Mouse (Mus musculus) myocyte (in vitro differentiated cells): ENCODE measurements at regions not wholly inside any gene's neighbourhood (a gene's known extent, or its start where the extent isn't known, plus 50 kb on each side); places are given as distances from the start of the nearest gene placed in this dataset.

Experiments
- CEBPB ChIP-seq: IDR thresholded peaks from 2 replicates; pipeline ENCODE4 v1.6.1; 2011; ENCODE audit warnings: mild to moderate bottlenecking, moderate library complexity; ENCODE audit not compliant: poor library complexity, insufficient read depth, severe bottlenecking
- E2F4 ChIP-seq: IDR thresholded peaks from one replicate; pipeline ENCODE4 v1.6.1; 2011; ENCODE audit warnings: mild to moderate bottlenecking, control low read depth, moderate library complexity; ENCODE audit not compliant: insufficient read depth
- MAX ChIP-seq: IDR thresholded peaks from one replicate; pipeline ENCODE4 v1.6.1; 2011; ENCODE audit warnings: low read depth, mild to moderate bottlenecking, control low read depth
- MYOD1 ChIP-seq, 3 experiments: IDR thresholded peaks; one replicate each; pipeline ENCODE4 v1.6.1; 2011; ENCODE audit warnings: control low read depth in 2 of 3, low read depth in 2 of 3, mild to moderate bottlenecking in 2 of 3, moderate library complexity in 1 of 3; ENCODE audit not compliant: insufficient read length in 2 of 3, control insufficient read depth in 1 of 3
- MYOG ChIP-seq, 3 experiments: IDR thresholded peaks; one replicate each; pipeline ENCODE4 v1.6.1; 2011; ENCODE audit warnings: control low read depth in 2 of 3, low read depth in 2 of 3, mild to moderate bottlenecking in 2 of 3; ENCODE audit not compliant: insufficient read length in 2 of 3, control insufficient read depth in 1 of 3, insufficient read depth in 1 of 3
- POLR2A ChIP-seq: IDR thresholded peaks from one replicate; pipeline ENCODE4 v1.6.1; 2011; ENCODE audit warnings: low read depth, mild to moderate bottlenecking, control low read depth, moderate library complexity; ENCODE audit not compliant: insufficient read length
- POLR2AphosphoS2 ChIP-seq: IDR thresholded peaks from one replicate; pipeline ENCODE4 v1.6.1; 2011; ENCODE audit warnings: low read depth, control low read depth; ENCODE audit not compliant: insufficient read length
- REST ChIP-seq: IDR thresholded peaks from one replicate; pipeline ENCODE4 v1.6.1; 2011; ENCODE audit warnings: mild to moderate bottlenecking, control low read depth, moderate library complexity; ENCODE audit not compliant: insufficient read depth, insufficient read length
- TCF12 ChIP-seq: IDR thresholded peaks from one replicate; pipeline ENCODE4 v1.6.1; 2011; ENCODE audit warnings: mild to moderate bottlenecking, control low read depth; ENCODE audit not compliant: poor library complexity, insufficient read depth, severe bottlenecking
- USF1 ChIP-seq: IDR thresholded peaks from one replicate; pipeline ENCODE4 v1.6.1; 2011; ENCODE audit warnings: low read depth, mild to moderate bottlenecking, control low read depth, moderate library complexity

DNA sequence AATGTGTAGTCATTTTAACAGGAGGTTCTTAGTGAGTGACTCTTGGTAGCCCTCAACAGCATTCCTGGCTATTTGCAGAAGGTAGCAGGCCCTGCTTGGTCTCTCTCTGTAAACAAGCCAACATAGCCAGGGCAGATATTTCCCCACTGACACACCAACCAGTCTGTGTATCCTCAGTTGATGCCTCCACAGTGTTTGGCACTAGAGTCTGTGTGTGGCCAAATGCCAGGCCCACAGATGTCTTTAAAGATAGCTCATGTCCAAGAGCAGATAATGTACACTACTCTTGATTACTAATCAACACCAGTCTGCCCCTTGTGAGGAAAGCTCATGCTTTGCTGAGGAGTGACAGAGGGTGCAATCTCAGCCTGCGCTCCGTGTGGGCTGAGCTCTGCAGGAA, 104.3 kb downstream of the Irs2 start:
- TF ChIP-seq POLR2A = no peak
- no peak for TF ChIP-seq TCF12
- no peak for TF ChIP-seq MYOG (IDR thresholded peaks at IDR 0.05; ENCODE audit: control insufficient read depth in 1 of 3, insufficient read depth in 1 of 3, insufficient read length in 2 of 3, low read depth in 2 of 3)
- no peak for TF ChIP-seq POLR2AphosphoS2
- TF ChIP-seq USF1 = no peak
- no peak for TF ChIP-seq E2F4
- no peak for TF ChIP-seq REST
- TF ChIP-seq CEBPB = no peak
- TF ChIP-seq MYOD1 (IDR thresholded peaks at IDR 0.05; ENCODE audit: control insufficient read depth in 1 of 3, insufficient read length in 2 of 3, low read depth in 2 of 3) = no peak
- TF ChIP-seq MAX = no peak
